ENCODE assay signal across 8 mouse cellular contexts in the genomic region with DNA sequence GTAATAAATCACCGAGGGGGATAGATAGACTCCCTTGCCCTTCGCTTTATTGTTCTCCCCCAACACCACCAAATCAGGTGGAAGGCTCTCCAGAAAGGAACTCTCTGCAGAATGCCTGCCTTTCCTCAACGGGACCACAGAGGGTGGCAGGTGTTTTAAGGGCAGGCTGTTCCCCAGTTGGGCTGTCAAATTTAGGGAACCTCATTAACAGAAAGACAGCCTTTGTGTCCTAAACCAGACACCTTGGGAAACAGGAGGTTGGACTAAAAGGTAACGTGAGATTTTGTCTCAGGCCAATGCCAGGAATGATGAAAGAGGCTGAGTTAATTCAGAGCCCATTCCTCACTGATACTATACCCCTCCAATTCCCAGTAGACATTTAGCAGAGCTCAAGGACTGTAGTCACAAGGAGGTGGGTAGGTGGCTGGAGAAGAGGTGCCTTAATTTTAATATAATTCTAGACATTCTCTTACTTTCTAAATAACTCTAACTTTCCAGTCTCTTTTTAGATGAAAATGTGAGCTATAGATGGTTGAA. TPM values are rescaled to one million over a fixed set of nuclear protein-coding genes. Genes with fewer than 3 reads are reported as not detected.
A peak's percentile ranks its signal among the peaks of the same experiment; 100 is the strongest.
DNase-seq lines count a peak whose midpoint lies in the region; ATAC-seq and TF ChIP-seq lines count a peak whose summit lies in the region.

No protein-coding gene starts in this region.

- peaks cover 48% of the 10 kb centered on the region for H3K27me3 ChIP-seq in forebrain, embryonic 10.5 days (ENCODE audit: poor library complexity, severe bottlenecking)
- H3K27me3 ChIP-seq in limb, embryonic 11.5 days (ENCODE audit: control insufficient read depth, insufficient read depth, low read length): no peaks in the 10 kb centered on the region
- H3K27me3 ChIP-seq in neural tube, embryonic 15.5 days (replicated peaks): peaks cover 25% of the 10 kb centered on the region

- 3% methylated on average over 4 of the region's 4 CpGs for WGBS in forebrain, embryonic 10.5 days
- WGBS in limb, embryonic 11.5 days: 3% methylated on average over 4 of the region's 4 CpGs
- WGBS in neural tube, embryonic 15.5 days: under 1% methylated on average over 4 of the region's 4 CpGs

- H3K4me1 ChIP-seq in forebrain, embryonic 10.5 days: peaks cover 66% of the 10 kb centered on the region
- peaks cover 30% of the 10 kb centered on the region for H3K4me1 ChIP-seq in limb, embryonic 11.5 days (ENCODE audit: control insufficient read depth, insufficient read depth, low read length)
- H3K4me1 ChIP-seq in neural tube, embryonic 15.5 days: peaks cover 38% of the 10 kb centered on the region

- H3K4me2 ChIP-seq in limb, embryonic 11.5 days (ENCODE audit: low read depth, severe bottlenecking): peak overlapping the region; percentile 75
- peak overlapping the region; percentile 77 for H3K4me2 ChIP-seq in neural tube, embryonic 15.5 days

- peak overlapping the region; percentile 96 for H3K9ac ChIP-seq in limb, embryonic 11.5 days (ENCODE audit: low read length)
- H3K9ac ChIP-seq in neural tube, embryonic 15.5 days (replicated peaks): peak overlapping the region; percentile 94

- H3K4me3 ChIP-seq in layer of hippocampus, adult 2 months: peak overlapping the region; percentile 72
- peak overlapping the region; percentile 97 for H3K4me3 ChIP-seq in forebrain, embryonic 10.5 days
- H3K4me3 ChIP-seq in limb, embryonic 11.5 days (ENCODE audit: low read depth, low read length): peak overlapping the region; percentile 97
- peak overlapping the region; percentile 83 for H3K4me3 ChIP-seq in neural tube, embryonic 15.5 days (replicated peaks)

- TF ChIP-seq CTCF in layer of hippocampus, adult 2 months (conservative IDR thresholded peaks at IDR 0.05): no peak

- no peak for ATAC-seq in limb, embryonic 11.5 days (ENCODE audit: insufficient number of reproducible peaks, low FRiP score, low TSS enrichment, low read depth)
- no peak for ATAC-seq in neural tube, embryonic 15.5 days (ENCODE audit: low FRiP score)
- no peak for ATAC-seq in erythroblast, adult 5-6 weeks (replicated peaks; ENCODE audit: low FRiP score, poor library complexity, severe bottlenecking)

- no peak for DNase-seq in layer of hippocampus, adult 2 months (ENCODE audit: low spot score in 2 of 2)
- DNase-seq in layer of hippocampus, adult 11-12 months (ENCODE audit: low spot score): no peak
- no peak for DNase-seq in forebrain, embryonic 10.5 days (ENCODE audit: extremely low spot score, low spot score)
- DNase-seq in limb, embryonic 11.5 days (ENCODE audit: low spot score): no peak
- DNase-seq in right cerebral cortex, postnatal 14 days: no peak
- DNase-seq in spleen, adult 18-20 months: no peak

- H3K27ac ChIP-seq in layer of hippocampus, adult 2 months: peak overlapping the region; percentile 92
- H3K27ac ChIP-seq in forebrain, embryonic 10.5 days: peak overlapping the region; percentile 99
- H3K27ac ChIP-seq in limb, embryonic 11.5 days (replicated peaks; ENCODE audit: low read depth, low read length): peak overlapping the region; percentile 52; the same call in 1 of the 2 replicates
- peak overlapping the region; percentile 96 for H3K27ac ChIP-seq in neural tube, embryonic 15.5 days (replicated peaks)

- H3K36me3 ChIP-seq in forebrain, embryonic 10.5 days (replicated peaks): no peaks in the 10 kb centered on the region
- H3K36me3 ChIP-seq in limb, embryonic 11.5 days (ENCODE audit: control insufficient read depth, insufficient read depth, low read length): no peaks in the 10 kb centered on the region
- H3K36me3 ChIP-seq in neural tube, embryonic 15.5 days: no peaks in the 10 kb centered on the region

- no peaks in the 10 kb centered on the region for H3K9me3 ChIP-seq in forebrain, embryonic 10.5 days
- no peaks in the 10 kb centered on the region for H3K9me3 ChIP-seq in limb, embryonic 11.5 days (ENCODE audit: control insufficient read depth, low read length)
- H3K9me3 ChIP-seq in neural tube, embryonic 15.5 days (replicated peaks): no peaks in the 10 kb centered on the region

RNA-seq across cellular contexts. Expression of a gene that starts 1.5 kb away (rescaled TPM):
- total RNA-seq in layer of hippocampus, adult 2 months (2021): 10 to 100 TPM; 11.3 to 14.2 TPM
- 13.4 and 16.2 TPM in 2 replicates for polyA plus RNA-seq in forebrain, embryonic 10.5 days (2016; fragmentation: Nextera tagmentation; extraction: Ambion mirVana)
- polyA plus RNA-seq in limb, embryonic 11.5 days (2014; fragmentation: Nextera tagmentation; extraction: Ambion mirVana): 10.9 and 11.8 TPM in 2 replicates
- 3.3 and 3.6 TPM in 2 replicates for polyA plus RNA-seq in neural tube, embryonic 15.5 days (2015; fragmentation: Nextera tagmentation; extraction: Ambion mirVana)
- total RNA-seq in erythroblast, adult 5-6 weeks (2015; ENCODE audit: low replicate concordance): 0.58 TPM in 1 of 2 replicates, not detected in the other
- total RNA-seq in erythroblast, adult 5-6 weeks (2017; ENCODE audit: low replicate concordance): 0.09 TPM in 1 of 2 replicates, not detected in the other
